Mouse (Mus musculus) ovary, postnatal 36 days (tissue): ENCODE results near the gene Efs.
A peak's percentile ranks its signal among the peaks of the same experiment; 100 is the strongest.
"Not testable (repeated sequence)": the region's sequence is repeated elsewhere in the genome, so short reads cannot be mapped to it uniquely, and the experiment has no call there.

Experiments
- DNase-seq: peaks from one replicate; pipeline ENCODE4 v3.0.0; 2022; ENCODE audit warnings: low spot score, mixed read lengths

Efs gene

GRCm38 (mm10) chr14:54925349-54926342 is at the start of gene Efs:
TSS of gene Efs (minus strand) at chr14:54926126.
- peak; percentile 65 for DNase-seq

GRCm38 (mm10) chr14:54974068-54974791 is 48.3 kb upstream of the Efs start:
- DNase-seq = no peak

- DNase-seq = not testable (repeated sequence)
These were observed 46.9 kb upstream of the Efs start for GRCm38 (mm10) chr14:54972786-54973185.

- DNase-seq = no peak
These were observed 42.4 kb upstream of the Efs start for GRCm38 (mm10) chr14:54968344-54968743.

GRCm38 (mm10) chr14:54967874-54968273 is 41.9 kb upstream of the Efs start:
- DNase-seq = no peak

- DNase-seq = no peak
These were observed 40.5 kb upstream of the Efs start, which contains the start of gene Myh6 for GRCm38 (mm10) chr14:54966320-54966977. TSS of gene Myh6 (minus strand) at chr14:54966927.

GRCm38 (mm10) chr14:54965631-54966030 is 39.7 kb upstream of the Efs start:
- DNase-seq = no peak

- DNase-seq = no peak
These were observed 39.1 kb upstream of the Efs start for GRCm38 (mm10) chr14:54965044-54965443.

- DNase-seq = no peak
These were observed 37.8 kb upstream of the Efs start for GRCm38 (mm10) chr14:54963727-54964126.

GRCm38 (mm10) chr14:54962714-54963113 is 36.8 kb upstream of the Efs start:
- no peak for DNase-seq

- no peak for DNase-seq
These were observed 35.6 kb upstream of the Efs start for GRCm38 (mm10) chr14:54961487-54961886.

GRCm38 (mm10) chr14:54960769-54961168 is 34.8 kb upstream of the Efs start:
- no peak for DNase-seq

GRCm38 (mm10) chr14:54959853-54960613 is 34.1 kb upstream of the Efs start:
- DNase-seq = not testable (repeated sequence)

- no peak for DNase-seq
These were observed 33.3 kb upstream of the Efs start for GRCm38 (mm10) chr14:54959197-54959596.

- no peak for DNase-seq
These were observed 32.6 kb upstream of the Efs start for GRCm38 (mm10) chr14:54958503-54958902.

GRCm38 (mm10) chr14:54956533-54956932 is 30.6 kb upstream of the Efs start:
- no peak for DNase-seq

GRCm38 (mm10) chr14:54955481-54955880 is 29.6 kb upstream of the Efs start:
- DNase-seq = no peak

- no peak for DNase-seq
These were observed 28.5 kb upstream of the Efs start for GRCm38 (mm10) chr14:54954474-54954873.

GRCm38 (mm10) chr14:54953664-54954206 is 27.8 kb upstream of the Efs start:
- DNase-seq = no peak

- no peak for DNase-seq
These were observed 25.7 kb upstream of the Efs start for GRCm38 (mm10) chr14:54951587-54951986.

GRCm38 (mm10) chr14:54950493-54950892 is 24.6 kb upstream of the Efs start:
- no peak for DNase-seq
